Mouse (Mus musculus): Measurements from ENCODE around the gene Trub1. TPM values are rescaled to one million over a fixed set of nuclear protein-coding genes. Genes with fewer than 3 reads are reported as not detected.

Trub1 gene
- polyA plus RNA-seq, 1 experiment from 2014 or later: 17.3 TPM

- Histone ChIP-seq H3K4me1 (ENCODE audit: control insufficient read depth, insufficient read depth, low read length) (peaks cover 18% of the 10 kb centered on the region), H3K9ac (ENCODE audit: low read depth, low read length) (no peak overlapping the region), H3K27ac (ENCODE audit: low read length) (no peak overlapping the region), H3K4me3 (ENCODE audit: low read depth, low read length) (no peak overlapping the region), H3K36me3 (ENCODE audit: control insufficient read depth, insufficient read depth, low read length) (0 out of 2 replicates have a peak, but pooled peaks cover 3% of the 10 kb centered on the region), H3K27me3 (ENCODE audit: control insufficient read depth, insufficient read depth, low read depth, low read length) (no peaks in the 10 kb centered on the region), H3K4me2 (ENCODE audit: low read length) (no peak overlapping the region), H3K9me3 (replicated peaks; ENCODE audit: control insufficient read depth, low read length, poor library complexity, severe bottlenecking) (no peaks in the 10 kb centered on the region)
- 95% methylated on average over 25 of the region's 25 CpGs for WGBS
- no peak for ATAC-seq
These were observed 2.7 kb downstream of the Trub1 start for GRCm38 (mm10) chr19:57455286-57455960.

GRCm38 (mm10) chr19:57457075-57457474 is 4.4 kb downstream of the Trub1 start:
- 70% methylated on average over 2 of the region's 2 CpGs for WGBS
- Histone ChIP-seq H3K4me3 (ENCODE audit: low read depth, low read length) (no peak overlapping the region), H3K27me3 (ENCODE audit: control insufficient read depth, insufficient read depth, low read depth, low read length) (no peaks in the 10 kb centered on the region), H3K4me1 (ENCODE audit: control insufficient read depth, insufficient read depth, low read length) (peaks cover 16% of the 10 kb centered on the region), H3K4me2 (ENCODE audit: low read length) (no peak overlapping the region), H3K9me3 (replicated peaks; ENCODE audit: control insufficient read depth, low read length, poor library complexity, severe bottlenecking) (no peaks in the 10 kb centered on the region), H3K36me3 (ENCODE audit: control insufficient read depth, insufficient read depth, low read length) (0 out of 2 replicates have a peak, but pooled peaks cover 3% of the 10 kb centered on the region), H3K27ac (ENCODE audit: low read length) (no peak overlapping the region), H3K9ac (ENCODE audit: low read depth, low read length) (no peak overlapping the region)
- no peak for ATAC-seq

GRCm38 (mm10) chr19:57463741-57464140 is 11.0 kb downstream of the Trub1 start:
- H3K4me1 ChIP-seq (ENCODE audit: control insufficient read depth, insufficient read depth, low read length): no peaks in the 10 kb centered on the region
- 0 out of 2 replicates have a peak, but pooled peaks cover 5% of the 10 kb centered on the region for H3K36me3 ChIP-seq (ENCODE audit: control insufficient read depth, insufficient read depth, low read length)
- no peak overlapping the region for H3K4me2 ChIP-seq (ENCODE audit: low read length)
- no peaks in the 10 kb centered on the region for H3K9me3 ChIP-seq (replicated peaks; ENCODE audit: control insufficient read depth, low read length, poor library complexity, severe bottlenecking)
- WGBS: 56% methylated on average over 8 of the region's 8 CpGs
- no peak overlapping the region for H3K9ac ChIP-seq (ENCODE audit: low read depth, low read length)
- ATAC-seq: no peak
- no peak overlapping the region for H3K4me3 ChIP-seq (ENCODE audit: low read depth, low read length)
- H3K27ac ChIP-seq (ENCODE audit: low read length): no peak overlapping the region
- no peaks in the 10 kb centered on the region for H3K27me3 ChIP-seq (ENCODE audit: control insufficient read depth, insufficient read depth, low read depth, low read length)

- Histone ChIP-seq H3K9ac (ENCODE audit: low read depth, low read length) (no peak overlapping the region), H3K36me3 (ENCODE audit: control insufficient read depth, insufficient read depth, low read length) (0 out of 2 replicates have a peak, but pooled peaks cover 3% of the 10 kb centered on the region), H3K27ac (ENCODE audit: low read length) (no peak overlapping the region), H3K4me1 (ENCODE audit: control insufficient read depth, insufficient read depth, low read length) (peaks cover 2% of the 10 kb centered on the region; the same call in 1 of the 2 replicates), H3K4me3 (ENCODE audit: low read depth, low read length) (no peak overlapping the region), H3K27me3 (ENCODE audit: control insufficient read depth, insufficient read depth, low read depth, low read length) (no peaks in the 10 kb centered on the region), H3K4me2 (ENCODE audit: low read length) (no peak overlapping the region), H3K9me3 (replicated peaks; ENCODE audit: control insufficient read depth, low read length, poor library complexity, severe bottlenecking) (no peaks in the 10 kb centered on the region)
- 94% methylated on average over 7 of the region's 7 CpGs for WGBS
- no peak for ATAC-seq
These were observed 13.0 kb downstream of the Trub1 start for GRCm38 (mm10) chr19:57465742-57466141.

- Histone ChIP-seq H3K27ac (ENCODE audit: low read length) (0 out of 2 replicates have a peak overlapping the region, but pooled peaks have one; percentile 14), H3K4me2 (ENCODE audit: low read length) (no peak overlapping the region), H3K9ac (ENCODE audit: low read depth, low read length) (no peak overlapping the region), H3K9me3 (replicated peaks; ENCODE audit: control insufficient read depth, low read length, poor library complexity, severe bottlenecking) (no peaks in the 10 kb centered on the region), H3K4me3 (ENCODE audit: low read depth, low read length) (no peak overlapping the region), H3K4me1 (ENCODE audit: control insufficient read depth, insufficient read depth, low read length) (peaks cover 25% of the 10 kb centered on the region), H3K27me3 (ENCODE audit: control insufficient read depth, insufficient read depth, low read depth, low read length) (no peaks in the 10 kb centered on the region), H3K36me3 (ENCODE audit: control insufficient read depth, insufficient read depth, low read length) (0 out of 2 replicates have a peak, but pooled peaks cover 3% of the 10 kb centered on the region)
- WGBS: 63% methylated on average over 12 of the region's 12 CpGs
- ATAC-seq: no peak
These were observed 18.3 kb downstream of the Trub1 start for GRCm38 (mm10) chr19:57471033-57471432.

- Histone ChIP-seq H3K27ac (ENCODE audit: low read length) (no peak overlapping the region), H3K9me3 (replicated peaks; ENCODE audit: control insufficient read depth, low read length, poor library complexity, severe bottlenecking) (no peaks in the 10 kb centered on the region), H3K4me3 (ENCODE audit: low read depth, low read length) (no peak overlapping the region), H3K4me1 (ENCODE audit: control insufficient read depth, insufficient read depth, low read length) (peaks cover 29% of the 10 kb centered on the region), H3K9ac (ENCODE audit: low read depth, low read length) (no peak overlapping the region), H3K36me3 (ENCODE audit: control insufficient read depth, insufficient read depth, low read length) (0 out of 2 replicates have a peak, but pooled peaks cover under 1% of the 10 kb centered on the region), H3K4me2 (ENCODE audit: low read length) (no peak overlapping the region), H3K27me3 (ENCODE audit: control insufficient read depth, insufficient read depth, low read depth, low read length) (no peaks in the 10 kb centered on the region)
- 81% methylated on average over 15 of the region's 15 CpGs for WGBS
- ATAC-seq: no peak
These were observed 19.5 kb downstream of the Trub1 start for GRCm38 (mm10) chr19:57472169-57472568.

GRCm38 (mm10) chr19:57473301-57473700 is 20.6 kb downstream of the Trub1 start:
- Histone ChIP-seq H3K9ac (ENCODE audit: low read depth, low read length) (no peak overlapping the region), H3K4me3 (ENCODE audit: low read depth, low read length) (no peak overlapping the region), H3K4me2 (ENCODE audit: low read length) (no peak overlapping the region), H3K4me1 (ENCODE audit: control insufficient read depth, insufficient read depth, low read length) (peaks cover 33% of the 10 kb centered on the region), H3K9me3 (replicated peaks; ENCODE audit: control insufficient read depth, low read length, poor library complexity, severe bottlenecking) (no peaks in the 10 kb centered on the region), H3K36me3 (ENCODE audit: control insufficient read depth, insufficient read depth, low read length) (no peaks in the 10 kb centered on the region), H3K27me3 (ENCODE audit: control insufficient read depth, insufficient read depth, low read depth, low read length) (no peaks in the 10 kb centered on the region), H3K27ac (ENCODE audit: low read length) (0 out of 2 replicates have a peak overlapping the region, but pooled peaks have one; percentile 13)
- ATAC-seq: peak; percentile 65
- WGBS: 32% methylated on average over 16 of the region's 16 CpGs

- Histone ChIP-seq H3K27me3 (ENCODE audit: control insufficient read depth, insufficient read depth, low read depth, low read length) (no peaks in the 10 kb centered on the region), H3K4me2 (ENCODE audit: low read length) (no peak overlapping the region), H3K4me1 (ENCODE audit: control insufficient read depth, insufficient read depth, low read length) (peaks cover 36% of the 10 kb centered on the region), H3K27ac (ENCODE audit: low read length) (no peak overlapping the region), H3K9ac (ENCODE audit: low read depth, low read length) (no peak overlapping the region), H3K9me3 (replicated peaks; ENCODE audit: control insufficient read depth, low read length, poor library complexity, severe bottlenecking) (no peaks in the 10 kb centered on the region), H3K4me3 (ENCODE audit: low read depth, low read length) (no peak overlapping the region), H3K36me3 (ENCODE audit: control insufficient read depth, insufficient read depth, low read length) (no peaks in the 10 kb centered on the region)
- WGBS: 81% methylated on average over 4 of the region's 4 CpGs
- ATAC-seq: no peak
These were observed 22.6 kb downstream of the Trub1 start for GRCm38 (mm10) chr19:57475298-57475697.

GRCm38 (mm10) chr19:57477310-57477709 is 24.6 kb downstream of the Trub1 start:
- no peak overlapping the region for H3K27ac ChIP-seq (ENCODE audit: low read length)
- H3K27me3 ChIP-seq (ENCODE audit: control insufficient read depth, insufficient read depth, low read depth, low read length): no peaks in the 10 kb centered on the region
- ATAC-seq: no peak
- no peak overlapping the region for H3K4me2 ChIP-seq (ENCODE audit: low read length)
- no peaks in the 10 kb centered on the region for H3K36me3 ChIP-seq (ENCODE audit: control insufficient read depth, insufficient read depth, low read length)
- H3K9ac ChIP-seq (ENCODE audit: low read depth, low read length): no peak overlapping the region
- H3K4me3 ChIP-seq (ENCODE audit: low read depth, low read length): no peak overlapping the region
- no peaks in the 10 kb centered on the region for H3K9me3 ChIP-seq (replicated peaks; ENCODE audit: control insufficient read depth, low read length, poor library complexity, severe bottlenecking)
- 47% methylated on average over 8 of the region's 8 CpGs for WGBS
- H3K4me1 ChIP-seq (ENCODE audit: control insufficient read depth, insufficient read depth, low read length): peaks cover 37% of the 10 kb centered on the region

Data from midbrain, embryonic 16.5 days (tissue).